Mouse (Mus musculus) layer of hippocampus, adult 6 months (tissue): ENCODE measurements around the gene Islr. TPM values are rescaled to one million over a fixed set of nuclear protein-coding genes. Genes with fewer than 3 reads are reported as not detected.

ENCODE experiments used
- long read RNA-seq, 2 experiments: library from polyadenylated mRNA; unstranded; transcript quantifications; one replicate each; pipeline ENCODE4 v2.0.0; 2019 to 2020
- microRNA-seq: library from miRNA; unstranded; fragments of <30 nt; microRNA quantifications from one replicate; pipeline ENCODE4 v1.2.0, GENCODE M21; 2020
- polyA plus RNA-seq: library from polyadenylated mRNA; unstranded; fragments of <200 nt; fragmentation: Nextera tagmentation; gene quantifications from 2 replicates; pipeline ENCODE4 v1.2.3, GENCODE M21; 2021

Gene Islr
- 10.2 and 15.0 TPM in 2 replicates for polyA plus RNA-seq
- long read RNA-seq, experiment 1, partial matches to known transcripts: 0 of 10 reads
- long read RNA-seq, experiment 1, other reads (novel, unspliced or antisense): 4 of 10 reads
- long read RNA-seq, experiment 2, transcript Islr-201 (2 exons, 2,223 nt): minor isoform, 10 of 45 reads
- long read RNA-seq, experiment 2, transcript Islr-202 (2 exons, 2,076 nt): major isoform, 21 of 45 reads
- long read RNA-seq, experiment 2, partial matches to known transcripts: 0 of 45 reads
- long read RNA-seq, experiment 2, other reads (novel, unspliced or antisense): 14 of 45 reads

GRCm38 (mm10) chr9:58203516-58204447 is at the start of gene Islr, which contains the start of gene Islr2:
Gene Islr, minus strand, starts transcription at chr9:58204306.
Gene Islr2, minus strand, starts transcription at chr9:58204319.

GRCm38 (mm10) chr9:58253033-58253804 is 49.1 kb upstream of the Islr start, which contains the start of gene Stoml1:
Gene Stoml1, plus strand, starts transcription at chr9:58253164.

GRCm38 (mm10) chr9:58249592-58250192 is 45.6 kb upstream of the Islr start, which contains the start of gene Pml:
Gene Pml, minus strand, starts transcription at chr9:58249786.

GRCm38 (mm10) chr9:58118671-58119070 is 85.4 kb downstream of the Islr start, which contains the start of gene Ccdc33:
Gene Ccdc33, minus strand, starts transcription at chr9:58118823.

Small RNA genes lying within 50 kb of the gene (microRNA-seq; reads per million reads assigned to microRNA genes)
- not detected for gene Mir6385

Other genes with a start within 250 kb of the Islr start
- 1.0 and 1.1 TPM in 2 replicates for gene Cyp11a1, start 197.9 kb downstream of the Islr start, polyA plus RNA-seq
- 8.3 and 16.1 TPM in 2 replicates for gene Stra6, start 140.5 kb downstream of the Islr start, polyA plus RNA-seq
- gene Ccdc33, start 85.5 kb downstream of the Islr start, polyA plus RNA-seq: 1.2 and 2.4 TPM in 2 replicates
- 10.4 and 11.9 TPM in 2 replicates for gene Islr2, start within 50 bp of the Islr start, polyA plus RNA-seq
- 5.5 and 6.0 TPM in 2 replicates for gene Pml, start 45.5 kb upstream of the Islr start, polyA plus RNA-seq
- 69.6 and 74.3 TPM in 2 replicates for gene Stoml1, start 48.9 kb upstream of the Islr start, polyA plus RNA-seq
- gene Loxl1, start 108.9 kb upstream of the Islr start, polyA plus RNA-seq: 0.90 and 1.6 TPM in 2 replicates
- not detected in 2 replicates for gene Tbc1d21, start 166.1 kb upstream of the Islr start, polyA plus RNA-seq